Mouse (Mus musculus) midbrain, postnatal 0 days (tissue): ENCODE results near the gene Col4a5. TPM values are rescaled to one million over a fixed set of nuclear protein-coding genes. Genes with fewer than 3 reads are reported as not detected.

Experiments used
- ATAC-seq: fragments of 200-750 bp; cut with Nextera tagmentation; 2 replicates; pipeline ENCODE4 v1.8.0; 2017; ENCODE audit warnings: moderate number of reproducible peaks, mild to moderate bottlenecking, moderate TSS enrichment, moderate library complexity; ENCODE audit not compliant: low FRiP score
- DNase-seq: peaks from one replicate; pipeline ENCODE4 v3.0.0-alpha.2; 2015; ENCODE audit warnings: low spot score
- H3K27ac ChIP-seq: fragments of 300-500 bp; sonication (generic); 2 replicates; pipeline ENCODE4 v1.5.1; 2014; ENCODE audit warnings: low read depth, mild to moderate bottlenecking, low read length, mixed read lengths
- H3K27me3 ChIP-seq: fragments of 300-500 bp; sonication (generic); 2 replicates; pipeline ENCODE4 v1.6.1; 2014; ENCODE audit warnings: low read length, control low read depth, mixed read lengths; ENCODE audit not compliant: insufficient read depth
- H3K36me3 ChIP-seq: fragments of 300-500 bp; sonication (generic); 2 replicates; pipeline ENCODE4 v1.6.1; 2014; ENCODE audit warnings: low read length, control low read depth, mixed read lengths; ENCODE audit not compliant: insufficient read depth
- H3K4me1 ChIP-seq: fragments of 300-500 bp; sonication (generic); 2 replicates; pipeline ENCODE4 v1.6.1; 2014; ENCODE audit warnings: mild to moderate bottlenecking, control low read depth, antibody characterized with exemption, low read length, mixed read lengths; ENCODE audit not compliant: insufficient read depth
- H3K4me2 ChIP-seq: fragments of 300-500 bp; sonication (generic); 2 replicates; pipeline ENCODE4 v1.6.1; 2014; ENCODE audit warnings: low read depth, mild to moderate bottlenecking, low read length, mixed read lengths; ENCODE audit not compliant: poor library complexity, severe bottlenecking
- H3K4me3 ChIP-seq: fragments of 300-500 bp; sonication (generic); 2 replicates; pipeline ENCODE4 v1.5.1; 2014; ENCODE audit warnings: low read depth, mild to moderate bottlenecking, low read length, moderate library complexity
- H3K9ac ChIP-seq: fragments of 300-500 bp; sonication (generic); replicated peaks from 2 replicates; pipeline ENCODE4 v1.6.1; 2014; ENCODE audit warnings: mild to moderate bottlenecking, low read length, moderate library complexity, mixed read lengths; ENCODE audit not compliant: poor library complexity, severe bottlenecking
- H3K9me3 ChIP-seq: fragments of 300-500 bp; sonication (generic); 2 replicates; pipeline ENCODE4 v1.6.1; 2016; ENCODE audit warnings: low read length, control low read depth
- CTCF ChIP-seq: IDR thresholded peaks from 2 replicates; pipeline ENCODE4 v1.5.1; 2016; ENCODE audit warnings: antibody characterized with exemption, mild to moderate bottlenecking
- WGBS: fragments of 180-500 bp; shearing (Covaris S2); extraction: QIAGEN DNeasy Blood & Tissue Kit; methylation state at CpG from one replicate; pipeline ENCODE4 v1.1.7; 2014; 5-methylcytosine and 5-hydroxymethylcytosine counted together
- polyA plus RNA-seq: library from polyadenylated mRNA; unstranded; fragments of >200 nt; fragmentation: Nextera tagmentation; extraction: Ambion mirVana; gene quantifications from 2 replicates; pipeline ENCODE4 v1.2.1, GENCODE M21; 2015
- total RNA-seq: library from RNA; depleted of rRNA; stranded (reverse); fragments of >200 nt; gene quantifications from 2 replicates; pipeline ENCODE4 v1.2.3, GENCODE M21; 2014; rRNA removed

The Col4a5 gene
- total and polyA plus RNA-seq, 2 experiments from 2014 or later: 5.4 to 24.8 TPM

DNA sequence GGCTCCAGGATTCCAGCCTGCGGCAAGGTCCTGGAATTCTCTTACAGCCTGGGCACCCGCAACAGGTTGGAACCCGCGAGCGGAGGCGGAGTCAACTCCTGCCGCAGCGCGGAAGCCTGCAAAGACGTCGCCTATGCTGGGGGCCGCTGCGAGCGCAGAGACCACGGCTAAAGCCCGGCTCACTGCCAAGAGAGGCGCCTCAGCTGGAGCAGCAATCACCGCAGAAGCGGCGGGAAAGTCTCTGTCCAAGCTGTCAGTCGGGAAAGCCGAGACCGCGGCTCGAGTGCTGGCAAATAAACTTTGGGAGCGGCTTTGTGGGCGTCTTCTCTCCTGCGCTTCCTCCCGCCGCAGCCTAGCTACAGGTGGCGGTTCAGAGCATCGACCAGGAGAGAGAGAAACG lies 246.5 kb downstream of the Col4a5 start:
- peak overlapping the region; percentile 58 for H3K4me2 ChIP-seq
- no peak overlapping the region for H3K9ac ChIP-seq
- TF ChIP-seq CTCF: no peak
- peak overlapping the region; percentile 35 for H3K4me3 ChIP-seq
- no peaks in the 10 kb centered on the region for H3K9me3 ChIP-seq
- ATAC-seq (no peak), DNase-seq (peak; percentile 2)
- no peak overlapping the region for H3K27ac ChIP-seq
- peaks cover 32% of the 10 kb centered on the region for H3K27me3 ChIP-seq
- no peaks in the 10 kb centered on the region for H3K4me1 ChIP-seq
- 14% methylated on average over 33 of the region's 33 CpGs for WGBS
- no peaks in the 10 kb centered on the region for H3K36me3 ChIP-seq

DNA sequence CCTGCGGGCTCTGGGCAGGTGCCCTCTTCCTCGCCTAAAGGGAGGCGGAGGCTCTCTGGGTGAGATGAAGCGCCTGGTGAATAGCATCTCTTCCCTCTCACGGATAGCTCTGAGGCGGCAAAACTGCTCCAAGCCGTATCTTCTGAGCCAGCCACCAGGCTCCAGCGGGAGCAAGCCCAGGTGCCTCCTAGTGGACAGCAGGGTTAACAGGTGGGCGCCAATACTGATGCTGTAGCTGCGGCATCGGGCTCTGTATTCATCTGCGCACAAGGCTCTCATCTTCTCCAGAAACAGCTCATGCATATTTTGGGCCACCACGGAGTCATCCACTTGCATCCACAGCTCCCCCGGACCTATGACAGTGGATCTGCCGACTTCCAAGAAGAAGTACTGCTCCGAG lies 248.8 kb downstream of the Col4a5 start:
- Histone ChIP-seq H3K36me3 (no peaks in the 10 kb centered on the region), H3K27me3 (peaks cover 32% of the 10 kb centered on the region), H3K9me3 (no peaks in the 10 kb centered on the region), H3K4me2 (peak overlapping the region; percentile 53), H3K4me1 (no peaks in the 10 kb centered on the region), H3K27ac (no peak overlapping the region), H3K4me3 (peak overlapping the region; percentile 38), H3K9ac (0 out of 2 replicates have a peak overlapping the region, but pooled peaks have one; percentile 19)
- peak; percentile 26 for DNase-seq
- WGBS: 8% methylated on average over 16 of the region's 16 CpGs
- TF ChIP-seq CTCF: peak; percentile 60
- ATAC-seq: peak; percentile 42; the same call in 1 of the 2 replicates

DNA sequence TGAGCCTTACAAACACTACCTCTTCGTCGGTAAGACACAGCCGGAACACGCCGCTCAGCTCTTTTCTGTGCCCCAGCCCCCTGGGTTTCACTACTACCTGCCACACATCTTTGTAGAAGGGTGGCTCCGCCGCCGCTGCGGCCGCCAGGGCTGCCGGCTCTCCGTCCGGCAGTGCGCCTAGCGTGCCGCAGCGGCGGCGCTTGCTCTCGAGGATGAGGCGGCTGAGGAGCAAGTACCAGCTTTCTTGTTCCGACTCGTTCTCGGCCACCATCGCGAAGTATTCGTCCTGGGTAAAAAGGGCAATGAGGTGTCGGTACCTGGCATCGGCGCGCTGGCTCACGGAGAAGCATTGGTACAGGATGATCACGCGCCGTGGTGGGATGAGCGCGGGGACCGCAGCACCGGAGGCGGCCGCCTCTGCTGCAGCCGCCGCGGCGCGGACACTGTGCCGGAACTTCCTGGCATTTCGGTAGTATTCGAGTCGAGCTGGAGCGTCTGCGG lies 249.3 kb downstream of the Col4a5 start:
- no peaks in the 10 kb centered on the region for H3K36me3 ChIP-seq
- H3K27me3 ChIP-seq: peaks cover 32% of the 10 kb centered on the region
- H3K4me2 ChIP-seq: peak overlapping the region; percentile 53
- peak; percentile 7 for DNase-seq
- 16% methylated on average over 47 of the region's 52 CpGs for WGBS
- H3K9ac ChIP-seq: 0 out of 2 replicates have a peak overlapping the region, but pooled peaks have one; percentile 36
- no peaks in the 10 kb centered on the region for H3K4me1 ChIP-seq
- no peak overlapping the region for H3K27ac ChIP-seq
- no peaks in the 10 kb centered on the region for H3K9me3 ChIP-seq
- no peak for TF ChIP-seq CTCF
- peak; percentile 34; the same call in 1 of the 2 replicates for ATAC-seq
- H3K4me3 ChIP-seq: peak overlapping the region; percentile 38

DNA sequence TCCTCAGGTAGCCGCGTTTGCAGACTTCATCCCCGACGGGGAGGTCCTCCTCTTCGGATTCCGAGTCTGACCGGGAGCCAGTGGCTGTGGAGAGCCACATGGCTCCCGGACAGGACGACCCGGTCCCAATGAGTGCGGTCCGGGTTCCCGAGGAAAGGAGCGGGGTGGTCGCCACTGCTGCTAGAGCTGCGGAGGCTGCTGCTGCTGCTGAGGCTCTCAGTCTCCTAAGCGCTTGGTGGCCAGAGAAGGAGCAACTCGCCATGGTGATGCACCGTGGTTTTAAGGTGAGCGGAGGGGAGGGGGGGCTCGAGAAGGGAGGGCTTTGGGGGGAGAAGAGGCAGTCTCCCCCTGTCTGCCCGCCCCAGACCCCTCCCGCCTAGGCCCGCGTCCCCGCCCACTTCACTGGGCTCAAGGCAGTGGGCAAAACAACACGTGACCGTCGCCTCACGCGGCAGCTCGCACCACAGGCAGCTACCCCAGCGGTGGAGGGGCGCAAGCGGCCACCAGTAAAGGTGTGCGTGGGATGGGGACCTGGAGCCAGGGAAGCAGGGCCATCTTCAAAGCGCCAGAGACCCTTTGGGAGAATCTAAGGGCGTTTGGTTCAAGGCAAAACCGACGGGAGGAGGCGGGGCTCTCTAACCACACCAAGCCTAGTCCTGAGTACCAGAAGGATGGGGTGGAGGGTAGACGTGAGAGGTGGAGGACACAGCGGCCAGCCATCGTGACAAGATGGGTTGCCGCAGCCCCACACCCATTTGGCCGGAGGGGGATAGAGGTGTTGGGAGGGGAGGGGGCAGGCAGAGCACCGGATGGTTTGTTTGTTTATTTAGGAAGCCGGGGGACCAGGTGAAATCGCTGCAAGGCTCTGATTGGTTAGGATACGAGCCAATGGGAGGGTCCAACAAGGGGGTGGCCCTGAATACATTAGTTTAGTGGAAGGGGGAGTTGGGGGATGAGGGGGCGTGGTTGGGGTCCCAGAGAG lies 250.0 kb downstream of the Col4a5 start, which contains the start of gene Irs4:
Gene Irs4 (minus strand): TSS at position 327 of the 982 bp plus-strand sequence.
- Histone ChIP-seq H3K4me3 (peak within 1 kb of the TSS; percentile 38), H3K36me3 (no peaks in the 10 kb centered on the region), H3K27me3 (peaks cover 29% of the 10 kb centered on the region), H3K4me2 (peak within 1 kb of the TSS; percentile 53), H3K9ac (0 out of 2 replicates have a peak within 1 kb of the TSS, but pooled peaks have one; percentile 36), H3K9me3 (no peaks in the 10 kb centered on the region), H3K4me1 (no peaks in the 10 kb centered on the region), H3K27ac (no peak within 1 kb of the TSS)
- no peak for TF ChIP-seq CTCF
- ATAC-seq (peak; percentile 78), DNase-seq (peak; percentile 36)
- WGBS: 21% methylated on average over 43 of the region's 51 CpGs

DNA sequence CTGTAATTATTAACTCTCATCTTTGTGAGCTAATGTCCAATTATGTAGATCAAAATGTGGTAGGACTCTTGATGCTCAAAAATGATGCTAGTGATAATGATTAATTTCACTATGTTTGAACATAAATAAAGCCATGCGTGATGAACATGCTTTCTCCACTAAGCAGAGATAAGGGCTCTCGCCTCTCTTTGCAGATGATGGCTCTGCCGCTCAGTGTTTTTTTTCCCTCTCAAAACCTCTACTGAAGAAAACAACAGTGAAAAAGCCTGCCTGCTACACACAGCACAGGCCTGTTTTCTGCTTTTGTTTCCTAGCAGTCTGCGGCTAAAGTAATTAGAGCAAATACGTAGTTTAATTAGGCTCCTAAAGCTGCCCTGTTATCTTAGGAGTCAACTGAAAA lies 254.4 kb downstream of the Col4a5 start:
- DNase-seq (no peak), ATAC-seq (no peak)
- no peaks in the 10 kb centered on the region for H3K9me3 ChIP-seq
- H3K27me3 ChIP-seq: peaks cover 4% of the 10 kb centered on the region; the same call in 1 of the 2 replicates
- WGBS: 74% methylated on average over 5 of the region's 5 CpGs
- H3K4me3 ChIP-seq: no peak overlapping the region
- no peaks in the 10 kb centered on the region for H3K4me1 ChIP-seq
- no peak overlapping the region for H3K9ac ChIP-seq
- no peak overlapping the region for H3K27ac ChIP-seq
- H3K36me3 ChIP-seq: no peaks in the 10 kb centered on the region
- no peak for TF ChIP-seq CTCF
- no peak overlapping the region for H3K4me2 ChIP-seq

Other genes starting within 250 kb of the Col4a5 start
- gene Col4a6, start 1.3 kb upstream of the Col4a5 start, total RNA-seq: 5.1 and 5.9 TPM in 2 replicates
- 1.9 and 2.1 TPM in 2 replicates for gene Col4a6, start 1.3 kb upstream of the Col4a5 start, polyA plus RNA-seq
- gene Irs4, start 249.9 kb downstream of the Col4a5 start, total RNA-seq: 9.2 and 10.9 TPM in 2 replicates
- gene Irs4, start 249.9 kb downstream of the Col4a5 start, polyA plus RNA-seq: 4.7 and 6.3 TPM in 2 replicates